Mouse (Mus musculus): Measurements from ENCODE around the gene Zfp280d. TPM values are rescaled to one million over a fixed set of nuclear protein-coding genes. Genes with fewer than 3 reads are reported as not detected.
A peak's percentile ranks its signal among the peaks of the same experiment; 100 is the strongest.
"Not testable (repeated sequence)": the region's sequence is repeated elsewhere in the genome, so short reads cannot be mapped to it uniquely, and the experiment has no call there.

Gene Zfp280d
- polyA plus RNA-seq, 1 experiment, result 65.6 TPM

GRCm38 (mm10) chr9:72343844-72344243, 69.2 kb downstream of the Zfp280d start:
- no peak for DNase-seq (ENCODE audit: extremely low spot score in 1 of 2, low spot score in 1 of 2)

DNA sequence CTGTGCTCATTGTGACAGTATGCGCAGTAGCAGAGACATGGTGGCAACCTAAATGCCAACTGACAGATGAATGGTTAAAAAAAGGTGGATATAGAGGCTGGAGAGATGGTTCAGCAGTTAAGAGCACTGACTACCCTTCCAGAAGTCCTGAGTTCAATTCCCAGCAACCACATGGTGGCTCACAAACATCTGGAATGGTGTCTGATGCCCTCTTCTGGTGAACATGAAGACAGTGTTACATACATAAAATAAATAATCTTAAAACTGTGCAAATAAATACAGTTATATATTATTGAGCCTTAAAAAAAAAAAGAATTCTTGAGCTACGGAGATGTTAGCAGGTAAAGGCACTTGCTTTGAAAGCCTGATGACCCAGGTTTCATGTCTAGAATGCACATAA, 97.7 kb downstream of the Zfp280d start:
- DNase-seq (ENCODE audit: extremely low spot score in 1 of 2, low spot score in 1 of 2), result no peak

- DNase-seq (ENCODE audit: extremely low spot score in 1 of 2, low spot score in 1 of 2), result no peak
These were observed 99.4 kb downstream of the Zfp280d start for GRCm38 (mm10) chr9:72374074-72374473.

GRCm38 (mm10) chr9:72374996-72375395, 100.3 kb downstream of the Zfp280d start:
- DNase-seq (ENCODE audit: extremely low spot score in 1 of 2, low spot score in 1 of 2), result no peak

DNA sequence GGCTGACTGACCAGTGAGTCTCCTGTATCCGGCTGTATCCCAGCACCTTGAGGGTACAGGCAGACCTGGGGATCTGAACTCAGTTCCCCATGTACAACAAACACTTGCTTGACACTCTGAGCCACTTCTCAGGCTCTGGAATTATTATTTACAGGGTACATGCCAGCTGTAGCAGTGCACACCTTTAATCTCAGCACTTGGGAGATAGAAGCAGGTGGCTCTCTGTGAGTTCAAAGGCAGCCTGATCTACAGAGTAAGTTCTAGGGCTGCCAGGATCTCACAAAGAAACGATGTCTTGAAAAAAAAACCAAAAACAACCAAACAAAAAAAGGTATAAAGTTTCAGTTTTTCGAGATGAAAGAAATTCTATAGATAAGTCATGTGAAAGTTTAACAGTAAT, 101.0 kb downstream of the Zfp280d start:
- no peak for DNase-seq (ENCODE audit: extremely low spot score in 1 of 2, low spot score in 1 of 2)

DNA sequence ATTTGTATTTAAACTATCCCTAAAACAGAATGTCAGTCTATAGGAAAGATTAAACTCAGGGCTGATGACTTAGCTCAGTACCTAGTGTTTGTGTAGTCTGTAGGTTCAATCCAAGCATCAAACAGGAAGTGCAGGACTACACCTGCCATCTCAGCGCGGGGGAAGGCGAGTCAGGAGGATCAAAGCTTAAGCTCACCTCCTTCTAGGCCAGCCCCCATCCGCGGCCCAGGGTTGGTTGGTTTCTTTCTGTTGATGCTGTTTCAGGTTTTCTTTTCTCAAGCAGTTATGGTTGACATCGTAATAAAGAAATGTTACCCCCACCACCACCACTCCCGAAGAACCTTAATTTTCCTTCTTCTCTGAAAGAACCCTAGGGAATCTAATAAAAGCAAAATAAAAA, 111.1 kb downstream of the Zfp280d start:
- DNase-seq (ENCODE audit: extremely low spot score in 1 of 2, low spot score in 1 of 2), result no peak

DNA sequence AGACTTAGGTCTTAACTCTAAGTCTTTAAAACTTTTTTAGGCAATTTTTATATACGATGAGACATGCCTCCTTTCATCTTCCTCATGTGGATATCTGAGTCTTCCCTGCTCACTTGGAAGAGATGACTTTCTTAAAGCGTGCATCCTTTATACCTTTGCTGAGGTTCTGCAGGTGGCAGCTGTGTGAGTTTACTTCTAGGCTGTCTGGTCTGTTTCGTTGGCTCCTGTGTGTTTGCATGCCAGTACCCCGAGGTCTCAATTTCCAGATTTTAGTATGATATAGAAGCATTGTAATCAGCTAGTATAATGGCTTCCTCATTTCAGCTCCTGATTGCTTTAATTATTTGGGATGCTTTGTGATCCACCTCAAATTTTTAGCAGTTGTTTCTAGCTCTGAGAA, 114.3 kb downstream of the Zfp280d start:
- DNase-seq (ENCODE audit: extremely low spot score in 1 of 2, low spot score in 1 of 2), result no peak

- DNase-seq (ENCODE audit: extremely low spot score in 1 of 2, low spot score in 1 of 2), result no peak
These were observed 114.9 kb downstream of the Zfp280d start for GRCm38 (mm10) chr9:72389431-72390002.

- DNase-seq (ENCODE audit: extremely low spot score in 1 of 2, low spot score in 1 of 2), result no peak
These were observed 115.8 kb downstream of the Zfp280d start for GRCm38 (mm10) chr9:72390321-72391077.

- no peak for DNase-seq (ENCODE audit: extremely low spot score in 1 of 2, low spot score in 1 of 2)
These were observed 118.0 kb downstream of the Zfp280d start for GRCm38 (mm10) chr9:72392686-72393085.

DNA sequence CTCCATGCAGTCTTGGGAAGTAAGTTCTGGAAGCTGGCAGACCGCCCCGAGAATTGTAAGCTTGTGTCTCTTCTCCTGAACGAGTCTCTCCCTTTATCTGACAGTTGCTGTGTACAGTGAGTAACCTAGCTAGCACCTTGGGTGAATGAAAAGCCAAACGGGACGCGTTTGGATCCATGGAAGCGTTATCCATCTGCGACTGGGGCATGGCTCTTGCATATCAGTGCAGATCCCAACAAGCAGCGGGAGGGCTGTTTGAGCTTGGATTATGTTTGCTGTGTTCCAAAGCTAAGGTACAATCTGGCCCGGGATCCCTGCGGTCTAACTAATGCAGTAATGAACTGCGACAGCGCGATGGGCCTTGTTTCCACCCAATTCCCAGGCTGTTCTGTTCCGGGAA, 118.6 kb downstream of the Zfp280d start:
- DNase-seq (ENCODE audit: extremely low spot score in 1 of 2, low spot score in 1 of 2), result no peak

DNA sequence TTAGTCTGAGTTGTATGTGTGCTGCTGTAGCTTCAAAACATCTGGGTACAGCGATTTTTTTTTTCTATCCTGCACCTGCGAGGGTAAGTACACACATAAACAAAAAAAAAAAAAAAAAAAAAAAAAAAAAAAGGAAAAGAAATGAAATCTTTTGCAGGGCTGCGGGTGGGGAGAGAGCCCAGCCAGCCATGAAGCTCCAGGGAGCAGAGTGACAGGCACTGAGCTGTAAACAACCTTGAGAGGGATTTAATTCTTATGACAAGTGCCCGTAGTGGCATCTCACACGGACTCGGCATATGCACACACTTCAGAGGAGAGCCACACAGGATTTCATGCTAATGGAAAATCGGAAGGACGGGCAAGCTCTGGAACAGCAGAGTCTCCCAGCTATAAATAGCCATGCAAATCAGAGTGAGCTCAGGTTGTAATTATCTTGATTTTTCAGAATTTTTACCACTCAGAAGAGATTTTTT, 119.2 kb downstream of the Zfp280d start:
- no peak for DNase-seq (ENCODE audit: extremely low spot score in 1 of 2, low spot score in 1 of 2)

GRCm38 (mm10) chr9:72400121-72400520, 125.5 kb downstream of the Zfp280d start:
- no peak for DNase-seq (ENCODE audit: extremely low spot score in 1 of 2, low spot score in 1 of 2)

- not testable (repeated sequence) for DNase-seq (ENCODE audit: extremely low spot score in 1 of 2, low spot score in 1 of 2)
These were observed 127.1 kb downstream of the Zfp280d start for GRCm38 (mm10) chr9:72401769-72402168.

DNA sequence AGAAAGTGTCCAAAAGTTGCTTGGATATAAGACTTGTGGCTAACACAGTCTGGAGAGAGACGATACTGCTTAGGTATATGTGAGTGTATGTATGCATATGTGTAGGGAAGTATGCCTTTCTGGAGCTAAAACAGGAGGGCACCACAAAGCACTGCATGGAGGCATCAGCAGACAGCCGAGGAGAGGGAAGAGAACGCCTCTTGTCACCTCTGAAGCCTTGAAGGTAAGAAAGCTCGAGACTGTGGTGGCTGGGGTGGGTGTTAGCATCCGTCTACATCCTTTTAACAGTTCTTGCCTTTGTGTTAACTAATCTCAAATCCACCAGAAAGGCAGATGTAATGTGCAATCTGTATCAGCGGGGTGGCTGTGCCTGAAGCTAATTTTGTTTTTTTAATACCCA, 128.8 kb downstream of the Zfp280d start:
- DNase-seq (ENCODE audit: extremely low spot score in 1 of 2, low spot score in 1 of 2), result no peak

- no peak for DNase-seq (ENCODE audit: extremely low spot score in 1 of 2, low spot score in 1 of 2)
These were observed 129.8 kb downstream of the Zfp280d start for GRCm38 (mm10) chr9:72404446-72404845.

DNA sequence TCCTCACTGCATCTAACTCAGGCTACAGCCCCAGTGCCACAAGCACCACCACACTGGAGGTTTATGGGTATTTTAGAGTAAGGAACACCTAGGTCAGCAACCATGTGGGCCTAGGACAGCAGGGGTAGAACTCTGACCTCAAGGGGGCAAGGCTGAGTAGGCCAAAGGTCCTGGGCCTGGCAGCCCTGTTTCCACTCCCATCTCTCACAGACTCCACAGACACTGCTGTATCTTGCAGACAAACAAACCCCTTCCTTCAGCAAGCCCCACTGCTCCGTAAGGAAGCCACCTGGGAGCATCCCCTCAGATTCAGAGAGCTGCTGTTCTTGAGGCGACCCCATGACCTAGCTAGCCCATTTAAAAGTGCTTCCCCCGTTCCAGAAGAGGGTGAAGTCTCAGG, 130.3 kb downstream of the Zfp280d start:
- DNase-seq (ENCODE audit: extremely low spot score in 1 of 2, low spot score in 1 of 2), result no peak

- no peak for DNase-seq (ENCODE audit: extremely low spot score in 1 of 2, low spot score in 1 of 2)
These were observed 131.4 kb downstream of the Zfp280d start for GRCm38 (mm10) chr9:72405882-72406638.

GRCm38 (mm10) chr9:72408131-72408586, 133.5 kb downstream of the Zfp280d start:
- DNase-seq (ENCODE audit: extremely low spot score in 1 of 2, low spot score in 1 of 2), result peak; percentile 46 to 90

GRCm38 (mm10) chr9:72409381-72410225, 134.9 kb downstream of the Zfp280d start:
- DNase-seq (ENCODE audit: extremely low spot score in 1 of 2, low spot score in 1 of 2), result no peak
